Mouse (Mus musculus) heart, embryonic 14.5 days (tissue): Measurements from ENCODE around the gene Kalrn. TPM values are rescaled to one million over a fixed set of nuclear protein-coding genes. Genes with fewer than 3 reads are reported as not detected.
A peak's percentile ranks its signal among the peaks of the same experiment; 100 is the strongest.

Experiments
- ATAC-seq: fragments of 200-750 bp; cut with Nextera tagmentation; 2 replicates; pipeline ENCODE4 v1.8.0; 2017; ENCODE audit warnings: low read depth, moderate TSS enrichment; ENCODE audit not compliant: insufficient number of reproducible peaks, insufficient read depth, low FRiP score
- H3K27ac ChIP-seq, 2 experiments: fragments of 200-500 bp in 1 of 2; fragments of 300-500 bp in 1 of 2; sonication (generic) in 1 of 2; replicated peaks in 1 of 2; 2 replicates each; pipeline ENCODE4 v1.5.1; 2012 to 2014; ENCODE audit warnings: low read depth in 2 of 2, low read length in 2 of 2, control low read depth in 1 of 2, mild to moderate bottlenecking in 1 of 2, mixed read lengths in 1 of 2; ENCODE audit not compliant: control insufficient read depth in 1 of 2, insufficient read depth in 1 of 2
- H3K27me3 ChIP-seq: fragments of 300-500 bp; sonication (generic); 2 replicates; pipeline ENCODE4 v1.6.1; 2014; ENCODE audit warnings: mild to moderate bottlenecking, low read length, control low read depth; ENCODE audit not compliant: control insufficient read depth, insufficient read depth
- H3K36me3 ChIP-seq: fragments of 300-500 bp; sonication (generic); 2 replicates; pipeline ENCODE4 v1.6.1; 2014; ENCODE audit warnings: mild to moderate bottlenecking, control low read depth, low read length, mixed read lengths; ENCODE audit not compliant: control insufficient read depth, insufficient read depth
- H3K4me1 ChIP-seq, 2 experiments: fragments of 200-500 bp in 1 of 2; fragments of 300-500 bp in 1 of 2; sonication (generic) in 1 of 2; 2 replicates each; pipeline ENCODE4 v1.6.1; 2012 to 2014; ENCODE audit warnings: low read length in 2 of 2, control low read depth in 1 of 2, mixed read lengths in 1 of 2; ENCODE audit not compliant: control insufficient read depth in 2 of 2, insufficient read depth in 2 of 2
- H3K4me2 ChIP-seq: fragments of 300-500 bp; sonication (generic); 2 replicates; pipeline ENCODE4 v1.6.1; 2014; ENCODE audit warnings: mild to moderate bottlenecking, low read length
- H3K4me3 ChIP-seq, 2 experiments: fragments of 200-500 bp in 1 of 2; fragments of 300-500 bp in 1 of 2; sonication (generic) in 1 of 2; 2 replicates each; pipeline ENCODE4 v1.5.1; 2012 to 2014; ENCODE audit warnings: low read length in 2 of 2, mild to moderate bottlenecking in 2 of 2, control low read depth in 1 of 2, low read depth in 1 of 2, moderate library complexity in 1 of 2; ENCODE audit not compliant: control insufficient read depth in 1 of 2, insufficient read depth in 1 of 2
- H3K9ac ChIP-seq: fragments of 300-500 bp; sonication (generic); 2 replicates; pipeline ENCODE4 v1.6.1; 2014; ENCODE audit warnings: mild to moderate bottlenecking, low read length
- H3K9me3 ChIP-seq: fragments of 300-500 bp; sonication (generic); 2 replicates; pipeline ENCODE4 v1.6.1; 2016; ENCODE audit warnings: low read length, control low read depth; ENCODE audit not compliant: control insufficient read depth
- WGBS: fragments of 180-500 bp; shearing (Covaris S2); extraction: QIAGEN DNeasy Blood & Tissue Kit; methylation state at CpG from one replicate; pipeline ENCODE4 v1.1.7; 2014; 5-methylcytosine and 5-hydroxymethylcytosine counted together
- polyA plus RNA-seq: library from polyadenylated mRNA; unstranded; fragments of >200 nt; fragmentation: Nextera tagmentation; extraction: Ambion mirVana; gene quantifications from 2 replicates; pipeline ENCODE4 v1.2.1, GENCODE M21; 2014

Kalrn gene
- polyA plus RNA-seq, 1 experiment from 2014 or later, result 33.4 TPM

GRCm38 (mm10) chr16:34373519-34373918, 199.8 kb downstream of the Kalrn start:
- H3K36me3 ChIP-seq, result no peaks in the 10 kb centered on the region
- H3K4me1 ChIP-seq, result peaks cover 11 to 15% of the 10 kb centered on the region in 2 experiments; a peak in 3 of 4 replicates
- no peak overlapping the region for H3K9ac ChIP-seq
- H3K27ac ChIP-seq, result no peak overlapping the region
- no peak for ATAC-seq
- H3K27me3 ChIP-seq, result no peaks in the 10 kb centered on the region
- no peak overlapping the region for H3K4me3 ChIP-seq
- H3K4me2 ChIP-seq, result no peak overlapping the region
- WGBS, result 63% methylated on average over 4 of the region's 4 CpGs
- no peaks in the 10 kb centered on the region for H3K9me3 ChIP-seq

GRCm38 (mm10) chr16:34372103-34372741, 201.1 kb downstream of the Kalrn start:
- H3K4me1 ChIP-seq, result peaks cover 11 to 15% of the 10 kb centered on the region in 2 experiments; a peak in 3 of 4 replicates
- no peaks in the 10 kb centered on the region for H3K36me3 ChIP-seq
- no peaks in the 10 kb centered on the region for H3K27me3 ChIP-seq
- no peak overlapping the region for H3K9ac ChIP-seq
- no peak overlapping the region for H3K4me3 ChIP-seq
- no peak overlapping the region for H3K4me2 ChIP-seq
- H3K27ac ChIP-seq, result no peak overlapping the region
- no peak for ATAC-seq
- H3K9me3 ChIP-seq, result no peaks in the 10 kb centered on the region
- 36% methylated on average over 15 of the region's 15 CpGs for WGBS

GRCm38 (mm10) chr16:34359206-34359605, 214.1 kb downstream of the Kalrn start:
- H3K4me2 ChIP-seq, result no peak overlapping the region
- H3K4me3 ChIP-seq, result no peak overlapping the region
- no peaks in the 10 kb centered on the region for H3K36me3 ChIP-seq
- H3K27ac ChIP-seq, result no peak overlapping the region
- no peaks in the 10 kb centered on the region for H3K9me3 ChIP-seq
- no peaks in the 10 kb centered on the region for H3K4me1 ChIP-seq
- ATAC-seq, result no peak
- no peak overlapping the region for H3K9ac ChIP-seq
- no peaks in the 10 kb centered on the region for H3K27me3 ChIP-seq
- WGBS, result 74% methylated on average over 4 of the region's 4 CpGs

DNA sequence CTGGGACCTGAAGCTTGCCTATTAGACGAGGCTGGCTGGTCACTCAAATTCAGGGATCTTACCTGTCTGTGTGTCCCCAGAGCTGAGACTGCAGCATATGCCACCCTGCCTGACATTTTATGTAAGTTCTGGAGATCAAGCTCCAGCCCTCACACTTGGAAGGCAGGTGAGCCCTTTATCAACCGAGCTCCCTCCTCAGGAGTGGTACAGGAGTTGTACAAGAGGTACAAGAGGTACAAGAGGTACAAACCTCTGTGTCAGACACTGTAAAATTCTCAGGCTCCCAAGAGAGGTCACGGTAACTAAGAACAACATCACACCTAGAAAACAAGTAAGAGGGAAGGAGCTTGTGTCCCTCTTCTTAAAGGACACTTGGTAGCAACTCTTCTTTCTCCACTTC, 217.8 kb downstream of the Kalrn start:
- H3K4me3 ChIP-seq, result no peak overlapping the region
- 70% methylated on average over 3 of the region's 3 CpGs for WGBS

GRCm38 (mm10) chr16:34354042-34354441, 219.3 kb downstream of the Kalrn start:
- H3K4me2 ChIP-seq, result no peak overlapping the region
- H3K9ac ChIP-seq, result no peak overlapping the region
- WGBS, result 75% methylated on average over 3 of the region's 3 CpGs
- H3K36me3 ChIP-seq, result no peaks in the 10 kb centered on the region
- no peak overlapping the region for H3K4me3 ChIP-seq
- no peaks in the 10 kb centered on the region for H3K27me3 ChIP-seq
- no peak overlapping the region for H3K27ac ChIP-seq
- H3K4me1 ChIP-seq, result peaks cover 5 to 19% of the 10 kb centered on the region in 2 experiments; a peak in 3 of 4 replicates
- H3K9me3 ChIP-seq, result no peaks in the 10 kb centered on the region
- ATAC-seq, result no peak

More for the DNA sequence above, 217.8 kb downstream of the Kalrn start:
- Histone ChIP-seq H3K9me3 (no peaks in the 10 kb centered on the region), H3K36me3 (no peaks in the 10 kb centered on the region), H3K27me3 (no peaks in the 10 kb centered on the region), H3K4me1 (peaks cover 5 to 19% of the 10 kb centered on the region in 2 experiments; a peak in 3 of 4 replicates), H3K9ac (no peak overlapping the region), H3K4me2 (no peak overlapping the region), H3K27ac (no peak overlapping the region)
- no peak for ATAC-seq

- Histone ChIP-seq H3K4me3 (no peak overlapping the region), H3K4me2 (no peak overlapping the region), H3K27ac (peak overlapping the region; percentile 83 to 87), H3K4me1 (peaks cover 8 to 30% of the 10 kb centered on the region in 2 experiments), H3K36me3 (no peaks in the 10 kb centered on the region), H3K9ac (peak overlapping the region; percentile 27; the same call in 1 of the 2 replicates), H3K9me3 (no peaks in the 10 kb centered on the region), H3K27me3 (no peaks in the 10 kb centered on the region)
- 13% methylated on average over 6 of the region's 6 CpGs for WGBS
- peak; percentile 85 for ATAC-seq
Observed at GRCm38 (mm10) chr16:34352747-34353146, 220.6 kb downstream of the Kalrn start.

GRCm38 (mm10) chr16:34351575-34352150, 221.7 kb downstream of the Kalrn start:
- peaks cover 8 to 32% of the 10 kb centered on the region in 2 experiments for H3K4me1 ChIP-seq
- no peak for ATAC-seq
- H3K27me3 ChIP-seq, result no peaks in the 10 kb centered on the region
- no peaks in the 10 kb centered on the region for H3K36me3 ChIP-seq
- no peak overlapping the region for H3K4me3 ChIP-seq
- WGBS, result 82% methylated on average over 7 of the region's 7 CpGs
- peak overlapping the region in 1 of 2 experiments; percentile 87; a peak in 1 of 4 replicates for H3K27ac ChIP-seq
- H3K9ac ChIP-seq, result no peak overlapping the region
- no peak overlapping the region for H3K4me2 ChIP-seq
- no peaks in the 10 kb centered on the region for H3K9me3 ChIP-seq
